Mouse (Mus musculus) heart, embryonic 12.5 days (tissue): ENCODE measurements around the gene Adcy9. TPM values are rescaled to one million over a fixed set of nuclear protein-coding genes. Genes with fewer than 3 reads are reported as not detected.

ENCODE experiments used
- ATAC-seq: fragments of 200-750 bp; cut with Nextera tagmentation; 2 replicates; pipeline ENCODE4 v1.8.0; 2017; ENCODE audit warnings: moderate TSS enrichment, moderate library complexity; ENCODE audit not compliant: insufficient number of reproducible peaks, low FRiP score
- H3K27ac ChIP-seq: fragments of 300-500 bp; sonication (generic); 2 replicates; pipeline ENCODE4 v1.5.1; 2016; ENCODE audit warnings: mild to moderate bottlenecking, moderate library complexity; ENCODE audit not compliant: poor library complexity, severe bottlenecking
- H3K27me3 ChIP-seq: fragments of 300-500 bp; sonication (generic); replicated peaks from 2 replicates; pipeline ENCODE4 v1.6.1; 2016; ENCODE audit warnings: mild to moderate bottlenecking, moderate library complexity
- H3K36me3 ChIP-seq: fragments of 300-500 bp; sonication (generic); 2 replicates; pipeline ENCODE4 v1.6.1; 2016; ENCODE audit warnings: mild to moderate bottlenecking, moderate library complexity
- H3K4me1 ChIP-seq: fragments of 300-500 bp; sonication (generic); replicated peaks from 2 replicates; pipeline ENCODE4 v1.6.1; 2016; ENCODE audit warnings: mild to moderate bottlenecking
- H3K4me2 ChIP-seq: fragments of 300-500 bp; sonication (generic); 2 replicates; pipeline ENCODE4 v1.6.1; 2016; ENCODE audit warnings: mild to moderate bottlenecking, moderate library complexity
- H3K4me3 ChIP-seq: fragments of 300-500 bp; sonication (generic); 2 replicates; pipeline ENCODE4 v1.5.1; 2016; ENCODE audit warnings: mild to moderate bottlenecking
- H3K9ac ChIP-seq: fragments of 300-500 bp; sonication (generic); 2 replicates; pipeline ENCODE4 v1.6.1; 2016; ENCODE audit warnings: mild to moderate bottlenecking, moderate library complexity
- H3K9me3 ChIP-seq: fragments of 300-500 bp; sonication (generic); replicated peaks from 2 replicates; pipeline ENCODE4 v1.6.1; 2016; ENCODE audit warnings: mild to moderate bottlenecking, moderate library complexity
- WGBS: fragments of 180-500 bp; shearing (Covaris S2); methylation state at CpG from one replicate; pipeline ENCODE4 v1.1.7; 2016; 5-methylcytosine and 5-hydroxymethylcytosine counted together
- polyA plus RNA-seq: library from polyadenylated mRNA; unstranded; fragments of >200 nt; fragmentation: Nextera tagmentation; extraction: Ambion mirVana; gene quantifications from 2 replicates; pipeline ENCODE4 v1.2.1, GENCODE M21; 2016

The Adcy9 gene
- polyA plus RNA-seq, 1 experiment from 2014 or later, result 0.88 TPM

- ATAC-seq, result no peak
- Histone ChIP-seq H3K9ac (no peak overlapping the region), H3K4me1 (peaks cover 7% of the 10 kb centered on the region; the same call in 1 of the 2 replicates), H3K27me3 (no peaks in the 10 kb centered on the region), H3K36me3 (no peaks in the 10 kb centered on the region), H3K27ac (no peak overlapping the region), H3K4me3 (no peak overlapping the region), H3K4me2 (no peak overlapping the region), H3K9me3 (no peaks in the 10 kb centered on the region)
- 72% methylated on average over 10 of the region's 10 CpGs for WGBS
Observed at GRCm38 (mm10) chr16:4439302-4440066, 19.2 kb upstream of the Adcy9 start.

GRCm38 (mm10) chr16:4436738-4437137 is 16.4 kb upstream of the Adcy9 start:
- WGBS, result 42% methylated on average over 4 of the region's 4 CpGs
- no peak for ATAC-seq
- H3K4me3 ChIP-seq, result no peak overlapping the region

DNA sequence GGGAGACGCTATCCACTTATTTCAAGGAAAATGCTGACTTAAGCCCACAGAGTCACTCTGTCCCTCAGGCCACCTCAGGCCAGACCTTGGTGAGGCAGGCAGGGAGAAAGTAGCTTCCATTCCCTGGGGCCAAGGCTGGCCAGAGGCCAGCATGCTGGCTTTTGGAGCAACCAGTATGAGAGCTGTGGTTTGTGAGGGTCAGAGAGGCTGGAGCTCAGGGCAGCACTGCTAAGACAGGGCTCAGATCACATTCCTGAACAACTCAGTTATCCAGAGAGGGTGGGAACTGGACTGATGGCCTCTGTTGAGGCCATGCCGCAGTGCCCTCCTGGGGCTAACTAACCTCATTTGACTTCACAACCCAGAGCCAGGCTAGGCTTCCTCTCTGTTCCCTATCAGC is 15.1 kb upstream of the Adcy9 start:
- no peaks in the 10 kb centered on the region for H3K9me3 ChIP-seq
- peaks cover 4% of the 10 kb centered on the region; the same call in 1 of the 2 replicates for H3K27me3 ChIP-seq
- no peak for ATAC-seq
- no peak overlapping the region for H3K4me3 ChIP-seq
- peaks cover 7% of the 10 kb centered on the region; the same call in 1 of the 2 replicates for H3K4me1 ChIP-seq
- H3K36me3 ChIP-seq, result no peaks in the 10 kb centered on the region
- H3K4me2 ChIP-seq, result no peak overlapping the region
- no peak overlapping the region for H3K9ac ChIP-seq
- WGBS, result 81% methylated on average over 2 of the region's 2 CpGs
- H3K27ac ChIP-seq, result no peak overlapping the region

More at GRCm38 (mm10) chr16:4436738-4437137, 16.4 kb upstream of the Adcy9 start:
- Histone ChIP-seq H3K4me1 (peaks cover 7% of the 10 kb centered on the region; the same call in 1 of the 2 replicates), H3K4me2 (no peak overlapping the region), H3K27me3 (0 out of 2 replicates have a peak, but pooled peaks cover 2% of the 10 kb centered on the region), H3K9me3 (no peaks in the 10 kb centered on the region), H3K27ac (no peak overlapping the region), H3K36me3 (no peaks in the 10 kb centered on the region), H3K9ac (no peak overlapping the region)

GRCm38 (mm10) chr16:4431841-4432240 is 11.5 kb upstream of the Adcy9 start:
- Histone ChIP-seq H3K4me3 (no peak overlapping the region), H3K27ac (no peak overlapping the region), H3K4me1 (peaks cover 5% of the 10 kb centered on the region; the same call in 1 of the 2 replicates), H3K27me3 (peaks cover 11% of the 10 kb centered on the region; the same call in 1 of the 2 replicates), H3K9me3 (no peaks in the 10 kb centered on the region; the same call in 1 of the 2 replicates), H3K4me2 (no peak overlapping the region), H3K9ac (no peak overlapping the region), H3K36me3 (no peaks in the 10 kb centered on the region)
- no peak for ATAC-seq
- WGBS, result 65% methylated on average over 4 of the region's 4 CpGs

- Histone ChIP-seq H3K36me3 (no peaks in the 10 kb centered on the region), H3K4me1 (no peaks in the 10 kb centered on the region), H3K27me3 (peaks cover 11% of the 10 kb centered on the region; the same call in 1 of the 2 replicates), H3K4me3 (no peak overlapping the region), H3K27ac (no peak overlapping the region), H3K9ac (no peak overlapping the region), H3K4me2 (no peak overlapping the region), H3K9me3 (no peaks in the 10 kb centered on the region; the same call in 1 of the 2 replicates)
- WGBS, result 70% methylated on average over 3 of the region's 3 CpGs
- ATAC-seq, result no peak
Observed at GRCm38 (mm10) chr16:4431013-4431412, 10.7 kb upstream of the Adcy9 start.

GRCm38 (mm10) chr16:4430232-4430631 is 9.9 kb upstream of the Adcy9 start:
- H3K4me3 ChIP-seq, result no peak overlapping the region
- H3K27me3 ChIP-seq, result peaks cover 11% of the 10 kb centered on the region; the same call in 1 of the 2 replicates
- ATAC-seq, result no peak
- WGBS, result 73% methylated on average over 5 of the region's 5 CpGs
- no peaks in the 10 kb centered on the region; the same call in 1 of the 2 replicates for H3K9me3 ChIP-seq
- H3K27ac ChIP-seq, result no peak overlapping the region
- H3K9ac ChIP-seq, result no peak overlapping the region
- no peak overlapping the region for H3K4me2 ChIP-seq
- no peaks in the 10 kb centered on the region for H3K36me3 ChIP-seq
- H3K4me1 ChIP-seq, result no peaks in the 10 kb centered on the region

GRCm38 (mm10) chr16:4425658-4426234 is 5.4 kb upstream of the Adcy9 start:
- peaks cover 7% of the 10 kb centered on the region for H3K27me3 ChIP-seq
- no peak overlapping the region for H3K4me2 ChIP-seq
- H3K4me1 ChIP-seq, result 0 out of 2 replicates have a peak, but pooled peaks cover 3% of the 10 kb centered on the region
- no peaks in the 10 kb centered on the region for H3K36me3 ChIP-seq
- 37% methylated on average over 4 of the region's 4 CpGs for WGBS
- no peak for ATAC-seq
- H3K9me3 ChIP-seq, result no peaks in the 10 kb centered on the region; the same call in 1 of the 2 replicates
- H3K9ac ChIP-seq, result no peak overlapping the region
- H3K4me3 ChIP-seq, result no peak overlapping the region
- no peak overlapping the region for H3K27ac ChIP-seq

GRCm38 (mm10) chr16:4423613-4424012 is 3.3 kb upstream of the Adcy9 start:
- no peak for ATAC-seq
- H3K4me3 ChIP-seq, result no peak overlapping the region
- H3K27me3 ChIP-seq, result peaks cover 7% of the 10 kb centered on the region
- H3K36me3 ChIP-seq, result no peaks in the 10 kb centered on the region
- H3K9ac ChIP-seq, result no peak overlapping the region
- H3K4me2 ChIP-seq, result no peak overlapping the region
- H3K9me3 ChIP-seq, result no peaks in the 10 kb centered on the region; the same call in 1 of the 2 replicates
- whole genome bisulfite sequencing, result 76% methylated on average over 5 of the region's 5 CpGs
- peaks cover 13% of the 10 kb centered on the region for H3K4me1 ChIP-seq
- no peak overlapping the region for H3K27ac ChIP-seq

DNA sequence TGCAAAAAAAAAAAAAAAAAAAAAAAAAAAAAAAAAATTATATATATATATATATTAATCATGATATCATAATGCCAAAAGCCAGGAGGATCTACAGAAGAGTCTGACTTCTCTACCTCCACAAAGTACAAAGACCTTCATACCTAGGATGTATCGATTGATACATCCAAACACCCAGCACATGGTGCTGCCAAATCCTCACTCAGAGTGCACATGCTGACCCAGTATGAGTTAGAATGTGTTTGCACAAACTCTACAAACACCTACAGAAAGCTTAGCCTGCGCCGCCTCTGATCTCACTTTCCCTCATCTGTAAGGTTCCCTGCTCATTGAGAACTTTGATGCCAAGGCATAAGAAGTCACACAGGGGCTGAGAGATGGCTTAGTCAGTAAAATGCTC is 2.7 kb upstream of the Adcy9 start:
- Histone ChIP-seq H3K9ac (no peak overlapping the region), H3K4me3 (no peak overlapping the region), H3K27ac (no peak overlapping the region), H3K27me3 (peaks cover 13% of the 10 kb centered on the region), H3K4me2 (no peak overlapping the region), H3K36me3 (no peaks in the 10 kb centered on the region), H3K9me3 (no peaks in the 10 kb centered on the region; the same call in 1 of the 2 replicates), H3K4me1 (peaks cover 17% of the 10 kb centered on the region)
- WGBS, result 87% methylated on average over 3 of the region's 3 CpGs
- ATAC-seq, result no peak

GRCm38 (mm10) chr16:4419546-4420297 is 576 bp downstream of the Adcy9 start:
- H3K36me3 ChIP-seq, result no peaks in the 10 kb centered on the region
- peak; percentile 63 for ATAC-seq
- H3K4me1 ChIP-seq, result peaks cover 17% of the 10 kb centered on the region
- H3K9me3 ChIP-seq, result no peaks in the 10 kb centered on the region
- peak overlapping the region; percentile 90 for H3K4me2 ChIP-seq
- whole genome bisulfite sequencing, result under 1% methylated on average over 85 of the region's 85 CpGs
- peaks cover 36% of the 10 kb centered on the region for H3K27me3 ChIP-seq
- 0 out of 2 replicates have a peak overlapping the region, but pooled peaks have one; percentile 8 for H3K27ac ChIP-seq
- peak overlapping the region; percentile 68 for H3K4me3 ChIP-seq
- H3K9ac ChIP-seq, result peak overlapping the region; percentile 78
